Mouse (Mus musculus) kidney, postnatal 36 days (tissue): ENCODE measurements around the gene Cel.

Source experiments
- DNase-seq, 2 experiments: peaks; one replicate each; pipeline ENCODE4 v3.0.0; 2021 to 2022; ENCODE audit warnings: mixed read lengths in 2 of 2

The Cel gene

GRCm38 (mm10) chr2:28585043-28585571, 21.9 kb upstream of the Cel start:
- DNase-seq, result peak; percentile 84 to 89

GRCm38 (mm10) chr2:28583651-28584050, 20.4 kb upstream of the Cel start, which contains the start of gene Gtf3c5:
TSS of gene Gtf3c5 (minus strand) at chr2:28583751.
- DNase-seq, result no peak

GRCm38 (mm10) chr2:28582647-28583353, 19.6 kb upstream of the Cel start:
- DNase-seq, result peak; percentile 90 to 94

DNA sequence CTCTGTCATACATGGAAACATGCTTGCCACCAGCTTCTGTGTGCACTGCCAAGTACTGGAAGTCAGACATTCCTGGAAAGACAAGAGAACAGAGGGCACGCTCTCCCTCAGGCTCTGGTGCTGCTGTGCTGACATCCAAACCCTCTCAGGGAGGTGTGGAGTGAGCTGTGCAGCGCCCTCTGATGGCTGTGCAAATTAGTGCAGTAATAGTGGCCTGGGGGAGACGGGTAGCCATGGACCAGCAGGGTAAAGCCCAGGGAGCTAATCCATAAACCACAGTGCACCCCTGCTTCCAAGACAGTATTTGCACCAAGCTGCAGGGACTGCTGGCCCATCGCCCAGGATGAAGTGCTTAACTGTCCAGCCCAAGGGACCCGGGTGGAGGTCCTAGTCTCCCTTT, 14.8 kb upstream of the Cel start:
- peak in 1 of 2 experiments; percentile 62 for DNase-seq

- DNase-seq, result no peak
Measured at GRCm38 (mm10) chr2:28576815-28577214, 13.6 kb upstream of the Cel start.

- DNase-seq, result no peak
Measured at GRCm38 (mm10) chr2:28575341-28575740, 12.1 kb upstream of the Cel start.

GRCm38 (mm10) chr2:28569903-28570302, 6.7 kb upstream of the Cel start:
- no peak for DNase-seq

DNA sequence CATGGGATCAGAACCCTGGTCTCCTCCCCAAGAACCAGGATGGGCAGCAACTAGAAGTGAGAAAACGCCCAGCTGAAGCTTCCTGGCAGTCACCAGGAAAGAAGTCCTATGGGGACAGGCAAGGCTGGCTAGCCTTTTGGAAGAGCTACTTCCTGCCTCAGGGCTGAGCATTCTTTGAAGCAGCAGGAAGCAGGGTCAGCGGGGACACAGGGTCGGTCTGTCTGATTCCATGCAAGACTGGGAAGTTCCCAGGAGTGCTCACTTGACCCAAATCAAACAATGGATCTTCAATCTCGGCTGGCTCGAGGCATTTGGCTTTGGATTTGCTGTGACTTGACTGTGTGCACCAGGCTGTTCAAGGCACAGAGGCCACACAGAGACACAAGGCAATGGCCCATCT, 3.3 kb upstream of the Cel start:
- DNase-seq, result peak; percentile 66 to 67

DNA sequence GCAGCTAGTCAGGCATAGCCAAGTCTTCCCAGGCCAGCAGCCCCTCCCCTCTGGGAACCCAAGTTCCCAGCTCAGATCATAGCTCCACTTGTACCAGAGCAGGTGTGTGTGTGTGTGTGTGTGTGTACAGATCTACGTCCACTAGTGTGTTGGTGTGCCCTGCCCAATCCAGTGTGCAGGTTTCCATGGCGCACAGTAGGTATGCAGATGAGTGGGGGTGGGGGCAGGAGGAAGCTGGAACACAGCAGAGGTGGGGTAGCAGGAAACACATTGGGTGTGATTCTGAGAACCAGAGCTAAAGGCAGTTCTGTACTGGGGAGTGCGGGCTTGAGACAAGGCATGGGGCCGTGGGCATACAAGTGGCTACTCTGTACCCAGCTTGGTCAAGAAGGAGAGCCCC, 1.2 kb upstream of the Cel start:
- no peak for DNase-seq

- no peak for DNase-seq
Measured at GRCm38 (mm10) chr2:28563830-28564229, 627 bp upstream of the Cel start.

DNA sequence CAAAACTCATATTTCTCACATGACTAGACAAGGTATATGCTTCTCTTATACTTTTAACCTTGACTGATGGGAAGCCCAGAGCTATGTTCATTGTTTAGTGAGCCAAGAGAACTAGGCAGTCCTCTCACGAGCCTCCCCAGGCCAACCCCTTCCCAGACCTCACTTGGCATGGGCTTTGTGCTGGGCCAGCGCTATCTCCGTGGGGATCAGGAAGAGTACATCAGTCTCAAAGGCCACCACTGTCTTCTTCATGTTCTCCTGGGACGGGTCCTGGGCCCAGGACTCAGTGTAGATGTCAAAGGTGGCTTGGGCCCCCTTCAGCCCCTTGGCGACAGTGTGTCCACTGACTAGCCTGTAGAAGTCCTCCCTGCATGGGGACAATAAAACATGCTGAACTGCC, 5.8 kb downstream of the Cel start:
- DNase-seq, result no peak

GRCm38 (mm10) chr2:28552301-28552700, 10.9 kb downstream of the Cel start:
- DNase-seq, result no peak

DNA sequence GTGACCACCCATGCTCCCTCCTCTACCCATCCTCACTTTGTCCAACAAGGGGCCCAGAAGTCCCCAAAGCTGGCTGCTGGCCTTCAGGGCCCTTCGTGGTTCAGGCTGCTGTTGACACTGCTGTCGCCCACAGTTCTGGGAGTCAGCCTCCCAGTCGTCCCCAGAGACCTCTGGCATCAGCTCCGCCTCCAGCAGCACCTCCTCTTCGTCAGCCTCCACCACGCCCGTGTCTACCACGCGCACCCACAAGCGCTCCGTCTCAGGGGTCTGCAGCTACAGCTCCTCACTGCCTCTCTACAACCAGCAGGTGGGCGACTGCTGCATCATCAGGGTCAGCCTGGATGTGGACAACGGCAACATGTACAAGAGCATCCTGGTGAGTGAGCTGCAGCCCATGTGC, 14.0 kb downstream of the Cel start:
- no peak for DNase-seq

- DNase-seq, result peak; percentile 89 to 93
Measured at GRCm38 (mm10) chr2:28547237-28548172, 15.7 kb downstream of the Cel start.

- DNase-seq, result no peak
Measured at GRCm38 (mm10) chr2:28546560-28546959, 16.6 kb downstream of the Cel start.

DNA sequence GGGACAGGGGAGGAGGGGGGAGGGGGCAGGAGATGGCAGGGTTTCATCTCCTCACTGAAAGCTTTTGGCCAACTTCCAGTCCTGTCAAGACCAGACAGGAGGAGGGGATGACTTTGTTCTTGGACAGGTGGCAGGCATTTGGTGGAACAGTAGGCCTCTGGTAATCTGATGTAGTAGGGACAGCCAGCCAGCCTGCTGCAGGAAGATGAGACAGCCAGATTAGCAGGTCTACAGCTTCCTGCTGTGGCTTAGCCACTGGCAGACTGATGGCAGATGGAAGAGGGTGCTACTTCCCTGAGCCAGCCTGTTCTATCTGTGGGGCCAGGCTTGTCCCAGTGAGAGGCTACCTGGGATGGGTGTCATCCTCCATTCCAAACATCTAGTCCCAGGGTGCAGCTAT, 17.2 kb downstream of the Cel start:
- DNase-seq, result no peak

DNA sequence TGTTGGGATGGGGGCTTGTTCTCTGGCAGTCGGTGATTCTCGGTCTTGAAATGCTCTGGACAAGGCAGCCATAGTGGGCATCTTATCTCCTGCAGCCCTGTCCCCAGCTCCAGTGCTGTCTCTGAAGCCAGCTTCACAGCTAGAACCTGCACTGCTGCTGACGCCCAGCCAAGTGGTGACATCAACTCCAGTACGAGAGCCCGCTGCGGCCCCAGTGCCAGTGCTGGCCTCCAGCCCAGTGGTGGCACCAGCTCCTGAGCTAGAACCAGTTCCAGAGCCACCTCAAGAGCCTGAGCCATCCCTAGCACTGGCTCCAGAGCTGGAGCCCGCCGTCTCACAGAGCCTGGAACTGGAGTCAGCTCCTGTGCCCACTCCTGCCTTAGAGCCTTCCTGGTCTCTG, 19.3 kb downstream of the Cel start:
- no peak for DNase-seq

DNA sequence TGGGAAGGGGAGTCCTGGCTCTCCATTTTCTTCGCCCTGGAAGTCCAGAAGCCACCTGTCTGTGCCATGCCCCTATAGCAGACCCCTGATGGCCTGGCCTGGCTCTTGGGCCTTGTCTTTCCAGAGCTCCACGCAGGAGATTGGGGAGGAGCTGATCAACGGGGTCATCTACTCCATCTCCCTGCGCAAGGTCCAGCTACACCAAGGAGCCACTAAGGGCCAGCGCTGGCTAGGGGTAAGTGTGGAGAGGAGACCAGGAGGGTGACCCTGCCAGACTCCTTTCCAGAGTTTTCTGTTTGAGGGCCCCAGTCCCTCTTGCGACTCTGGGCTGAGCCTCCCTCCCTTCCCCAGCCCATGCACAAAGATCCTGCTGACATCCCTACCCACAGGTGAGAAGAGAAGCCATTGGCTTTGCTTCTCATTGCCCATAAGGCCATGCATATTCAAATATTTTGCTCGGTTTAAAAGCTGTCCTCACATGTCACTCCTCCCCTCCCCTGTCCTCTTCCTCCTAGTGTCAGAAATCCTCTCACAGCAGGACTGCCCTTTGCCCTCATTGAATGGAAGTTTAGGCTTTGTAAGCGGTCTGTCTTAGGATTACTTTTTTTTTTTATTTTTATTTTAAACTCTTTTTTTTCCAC, 22.5 kb downstream of the Cel start:
- DNase-seq, result no peak

GRCm38 (mm10) chr2:28539949-28540348, 23.3 kb downstream of the Cel start:
- DNase-seq, result no peak

GRCm38 (mm10) chr2:28539206-28539605, 24.0 kb downstream of the Cel start:
- peak in 1 of 2 experiments; percentile 65 for DNase-seq

DNA sequence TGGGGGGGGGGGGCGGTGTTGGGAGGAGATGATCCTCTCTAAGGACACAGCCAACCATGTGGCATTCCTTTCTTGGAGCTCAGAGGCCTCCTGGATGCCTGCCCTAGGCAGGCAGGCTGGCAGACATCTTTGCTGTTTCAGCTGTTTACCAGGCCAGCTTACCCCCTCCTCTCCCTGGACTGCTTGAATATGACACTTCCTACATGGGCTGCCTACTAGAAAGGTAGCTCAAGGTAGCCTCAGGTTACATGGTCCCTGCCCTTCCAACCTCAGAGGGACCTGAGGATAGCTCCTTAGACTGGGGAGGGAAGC, 24.4 kb downstream of the Cel start:
- no peak for DNase-seq

DNA sequence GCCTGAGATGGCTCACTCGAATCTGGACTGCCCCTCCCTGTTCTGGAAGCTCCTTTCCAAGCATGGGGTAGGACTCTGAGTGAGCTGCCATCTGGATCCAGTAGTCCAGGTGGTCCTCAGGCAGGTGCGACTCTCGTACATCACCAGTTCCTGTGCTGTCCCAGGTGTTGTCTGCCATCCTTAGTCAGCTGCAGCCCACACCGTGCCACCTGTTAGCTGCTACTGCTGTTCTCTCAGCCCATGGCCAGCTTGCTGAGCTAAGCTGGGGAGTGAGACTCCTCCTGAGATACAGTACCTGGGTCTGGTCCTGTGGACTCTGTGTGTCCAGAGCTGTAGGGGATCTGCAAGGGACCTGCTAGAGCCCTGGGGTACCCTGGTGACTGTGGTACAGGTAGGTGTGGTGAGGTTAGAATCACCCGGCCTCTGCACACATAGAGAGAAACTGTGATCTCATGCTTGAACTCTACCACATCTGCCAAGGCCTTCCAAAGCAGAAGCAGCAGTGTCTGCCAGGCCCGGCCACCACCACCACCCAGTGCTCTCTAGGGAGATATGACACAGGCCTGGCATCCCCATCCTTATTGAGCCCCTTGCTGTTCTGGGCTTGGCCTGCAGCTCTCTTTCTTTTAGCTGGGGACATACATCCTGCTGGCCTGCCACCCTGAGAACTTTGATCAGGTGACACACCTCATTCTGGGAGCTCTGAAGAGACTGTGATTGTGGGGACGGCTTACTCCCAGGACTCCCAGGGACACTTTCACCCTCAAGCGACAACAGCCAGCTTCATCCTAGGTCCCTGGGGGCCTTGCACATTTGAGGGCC, 25.0 kb downstream of the Cel start:
- DNase-seq, result no peak

DNA sequence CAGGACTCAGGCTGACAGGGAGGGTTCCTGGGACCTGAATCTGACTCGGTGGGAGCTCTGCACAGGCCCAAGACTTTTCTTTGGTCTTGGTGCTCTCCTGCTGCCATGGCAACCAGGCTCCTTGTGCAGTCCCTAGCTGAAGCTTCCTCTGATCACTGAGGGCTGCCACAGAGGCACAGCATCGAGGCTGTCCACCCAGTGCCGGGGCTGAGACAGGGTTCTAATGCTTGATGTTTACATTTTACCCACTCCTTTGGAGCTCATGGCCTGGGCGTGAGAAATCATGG, 25.6 kb downstream of the Cel start:
- DNase-seq, result no peak
